Comparison of ENCODE assay signal across 9 mouse cellular contexts in genomic region chr15:100458055-100458454, GRCm38 (mm10). TPM values are rescaled to one million over a fixed set of nuclear protein-coding genes. Genes with fewer than 3 reads are reported as not detected.
DNase-seq lines count a peak whose midpoint lies in the region; ATAC-seq and TF ChIP-seq lines count a peak whose summit lies in the region.
"Had no signal": no experiment of that assay in that cellular context is flagged by ENCODE, and none has a peak within 500 bp of the region (broad histone marks: within the 10 kb centered on the region; RNA-seq: fewer than 3 reads in every experiment).

No protein-coding gene starts in this region.

- TF ChIP-seq CTCF in hindbrain, postnatal 0 days (IDR thresholded peaks at IDR 0.05; ENCODE audit: low read depth), result peak; percentile 69

- H3K4me2 ChIP-seq in hindbrain, postnatal 0 days (ENCODE audit: low read depth, low read length), result no peak overlapping the region

- peak; percentile 88 for DNase-seq in heart, adult 11 months
- DNase-seq in heart, adult 8-10 months (ENCODE audit: low spot score), result no peak
- DNase-seq in urinary bladder, postnatal 25 days (ENCODE audit: low spot score), result peak; percentile 54
- no peak for DNase-seq in urinary bladder, adult 2 months (ENCODE audit: low spot score)
- DNase-seq in cerebellum, adult 8-10 months, result peak; percentile 55
- DNase-seq in hindbrain, postnatal 0 days (ENCODE audit: low spot score), result peak; percentile 87
- peak; percentile 74 for DNase-seq in lung, postnatal 10 days
- DNase-seq in testis, postnatal 10 days (ENCODE audit: low spot score), result peak; percentile 83

- 46% methylated on average over 10 of the region's 10 CpGs for WGBS in hindbrain, postnatal 0 days

- no peaks in the 10 kb centered on the region for H3K4me1 ChIP-seq in hindbrain, postnatal 0 days (ENCODE audit: insufficient read depth, low read length)

- H3K9me3 ChIP-seq in hindbrain, postnatal 0 days (ENCODE audit: low read length), result no peaks in the 10 kb centered on the region
- H3K9me3 ChIP-seq: limb, embryonic 13.5 days had no signal

- ATAC-seq in hindbrain, postnatal 0 days, result peak; percentile 18; the same call in 1 of the 2 replicates

- no peak overlapping the region for H3K4me3 ChIP-seq in hindbrain, postnatal 0 days (ENCODE audit: low read length)
- H3K4me3 ChIP-seq: limb, embryonic 13.5 days had no signal

- H3K27ac ChIP-seq in hindbrain, postnatal 0 days, result no peak overlapping the region
- H3K27ac ChIP-seq: limb, embryonic 13.5 days had no signal

- no peaks in the 10 kb centered on the region for H3K27me3 ChIP-seq in hindbrain, postnatal 0 days (ENCODE audit: insufficient read depth, low read length)

- no peak overlapping the region for H3K9ac ChIP-seq in hindbrain, postnatal 0 days (replicated peaks; ENCODE audit: low read length)
- H3K9ac ChIP-seq: limb, embryonic 13.5 days had no signal

- no peaks in the 10 kb centered on the region for H3K36me3 ChIP-seq in hindbrain, postnatal 0 days (ENCODE audit: insufficient read depth, low read length)
- H3K36me3 ChIP-seq: limb, embryonic 13.5 days had no signal

RNA-seq across cellular contexts. Expression of gene Letmd1, which starts 10.8 kb away (rescaled TPM):
- total RNA-seq in heart, adult 8-10 months (2022), result 10 to 100 TPM; 11.2 to 14.0 (median 11.8) TPM
- 46.8 and 50.4 TPM in 2 replicates for polyA plus RNA-seq in urinary bladder, adult 2 months (2012; rRNA removed)
- total RNA-seq in hindbrain, postnatal 0 days (2014; rRNA removed), result 79.5 and 88.6 TPM in 2 replicates
- 44.7 and 45.6 TPM in 2 replicates for polyA plus RNA-seq in hindbrain, postnatal 0 days (2015; fragmentation: Nextera tagmentation; extraction: Ambion mirVana)

RNA-seq across cellular contexts. Expression of gene Slc11a2, which starts 33.2 kb away (rescaled TPM):
- total RNA-seq in heart, adult 8-10 months (2022), result 10 to 100 TPM; 49.0 to 61.5 (median 51.9) TPM
- polyA plus RNA-seq in urinary bladder, adult 2 months (2012; rRNA removed), result 19.3 and 21.5 TPM in 2 replicates
- total RNA-seq in hindbrain, postnatal 0 days (2014; rRNA removed), result 25.1 and 40.1 TPM in 2 replicates
- 14.5 and 18.5 TPM in 2 replicates for polyA plus RNA-seq in hindbrain, postnatal 0 days (2015; fragmentation: Nextera tagmentation; extraction: Ambion mirVana)

RNA-seq across cellular contexts. Expression of gene Gm5475, which starts 36.1 kb away (rescaled TPM):
- total RNA-seq in heart, adult 8-10 months (2022), result not detected
- not detected in 2 replicates for polyA plus RNA-seq in urinary bladder, adult 2 months (2012; rRNA removed)
- not detected in 2 replicates for total RNA-seq in hindbrain, postnatal 0 days (2014; rRNA removed)
- 0.10 and 0.19 TPM in 2 replicates for polyA plus RNA-seq in hindbrain, postnatal 0 days (2015; fragmentation: Nextera tagmentation; extraction: Ambion mirVana)

RNA-seq across cellular contexts. Expression of gene Csrnp2, which starts 37.2 kb away (rescaled TPM):
- total RNA-seq in heart, adult 8-10 months (2022), result 1 to 10 TPM; 2.4 to 3.1 (median 2.7) TPM
- polyA plus RNA-seq in urinary bladder, adult 2 months (2012; rRNA removed), result 3.2 and 3.8 TPM in 2 replicates
- 50.2 and 53.9 TPM in 2 replicates for total RNA-seq in hindbrain, postnatal 0 days (2014; rRNA removed)
- polyA plus RNA-seq in hindbrain, postnatal 0 days (2015; fragmentation: Nextera tagmentation; extraction: Ambion mirVana), result 27.3 and 29.9 TPM in 2 replicates

Comparison
In these comparisons a context has a peak if more than half of its experiments do, and no peak if none do; other contexts are left out.
1. DNase-seq: peak in heart, adult 11 months (single experiment), urinary bladder, postnatal 25 days (single experiment), cerebellum, adult 8-10 months (single experiment), hindbrain, postnatal 0 days (single experiment), lung, postnatal 10 days (single experiment) and testis, postnatal 10 days (single experiment); none in heart, adult 8-10 months (single experiment) and urinary bladder, adult 2 months (single experiment).